8 mouse cellular contexts compared by ENCODE assay signal in genomic region chr3:34443731-34444628, GRCm38 (mm10).
DNase-seq lines count a peak whose midpoint lies in the region; ATAC-seq lines count a peak whose summit lies in the region.

No protein-coding gene starts in this region.

- peak; percentile 86 for ATAC-seq in hindbrain, embryonic 13.5 days (ENCODE audit: low FRiP score)
- no peak for ATAC-seq in limb, embryonic 12.5 days (ENCODE audit: insufficient number of reproducible peaks, insufficient read depth, low FRiP score, low TSS enrichment, low read depth)

- 19% methylated on average over 28 of the region's 28 CpGs for WGBS in hindbrain, embryonic 13.5 days
- 38% methylated on average over 28 of the region's 28 CpGs for WGBS in limb, embryonic 12.5 days

- H3K9me3 ChIP-seq in hindbrain, embryonic 13.5 days = peaks cover 3% of the 10 kb centered on the region
- H3K9me3 ChIP-seq in limb, embryonic 12.5 days = peaks cover 3% of the 10 kb centered on the region

- no peaks in the 10 kb centered on the region for H3K36me3 ChIP-seq in hindbrain, embryonic 13.5 days
- H3K36me3 ChIP-seq in limb, embryonic 12.5 days = no peaks in the 10 kb centered on the region

- peak; percentile 13 for DNase-seq in adrenal gland, postnatal 25 days
- DNase-seq in adrenal gland, postnatal 14 days = no peak
- peak; percentile 56 for DNase-seq in embryo, embryonic 10 days (ENCODE audit: low spot score)
- peak; percentile 34 for DNase-seq in right cerebral cortex, postnatal 25 days
- DNase-seq in adipocyte (ENCODE audit: low spot score) = no peak
- no peak for DNase-seq in gastrocnemius, postnatal 14 days

- intact Hi-C loops in gastrocnemius, postnatal 14 days (cut with DNase I; ENCODE audit: low total_unique reads) = no loop called here

- H3K4me2 ChIP-seq in hindbrain, embryonic 13.5 days = peak overlapping the region; percentile 20; the same call in 1 of the 2 replicates
- peak overlapping the region; percentile 26; the same call in 1 of the 2 replicates for H3K4me2 ChIP-seq in limb, embryonic 12.5 days

- H3K27ac ChIP-seq in hindbrain, embryonic 13.5 days = peak overlapping the region; percentile 20; the same call in 1 of the 2 replicates
- H3K27ac ChIP-seq in limb, embryonic 12.5 days = no peak overlapping the region

- H3K4me3 ChIP-seq in hindbrain, embryonic 13.5 days = no peak overlapping the region
- H3K4me3 ChIP-seq in limb, embryonic 12.5 days (replicated peaks) = no peak overlapping the region

- peaks cover 25% of the 10 kb centered on the region; the same call in 1 of the 2 replicates for H3K27me3 ChIP-seq in hindbrain, embryonic 13.5 days
- peaks cover 9% of the 10 kb centered on the region for H3K27me3 ChIP-seq in limb, embryonic 12.5 days

- H3K4me1 ChIP-seq in hindbrain, embryonic 13.5 days (replicated peaks) = peaks cover 31% of the 10 kb centered on the region
- peaks cover 8% of the 10 kb centered on the region for H3K4me1 ChIP-seq in limb, embryonic 12.5 days (replicated peaks)

- H3K9ac ChIP-seq in hindbrain, embryonic 13.5 days = no peak overlapping the region
- no peak overlapping the region for H3K9ac ChIP-seq in limb, embryonic 12.5 days (replicated peaks)

Comparison
In these comparisons a context has a peak if more than half of its experiments do, and no peak if none do; other contexts are left out.
1. DNase-seq: peak in adrenal gland, postnatal 25 days (single experiment), embryo, embryonic 10 days (single experiment) and right cerebral cortex, postnatal 25 days (single experiment); none in adrenal gland, postnatal 14 days (single experiment), adipocyte (single experiment) and gastrocnemius, postnatal 14 days (single experiment).